Mouse (Mus musculus): ENCODE measurements at regions not wholly inside any gene's neighbourhood (a gene's known extent, or its start where the extent isn't known, plus 50 kb on each side); places are given as distances from the start of the nearest gene placed in this dataset.
"Not testable (repeated sequence)": the region's sequence is repeated elsewhere in the genome, so short reads cannot be mapped to it uniquely, and the experiment has no call there.

DNA sequence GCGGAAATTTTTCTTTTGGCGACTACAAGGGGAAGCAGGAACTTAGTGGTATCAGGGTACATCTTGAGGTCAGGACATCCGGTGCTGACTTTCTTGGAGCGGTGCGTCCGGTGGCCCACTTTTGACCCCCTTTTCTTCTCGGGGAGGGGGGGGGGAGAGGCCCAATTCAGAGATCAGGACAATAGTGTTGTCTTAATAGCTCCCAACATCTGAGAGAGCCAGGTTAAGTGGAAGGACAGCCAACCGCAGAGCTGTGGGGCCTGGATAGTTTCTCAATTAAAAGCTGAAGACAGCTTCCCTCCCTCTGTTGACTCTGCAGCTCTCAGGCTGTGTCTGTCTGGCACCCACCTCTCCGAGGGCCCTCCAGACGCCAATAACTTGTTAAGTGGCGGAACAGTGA, 125.8 kb upstream of the A430005L14Rik start:
- not testable (repeated sequence) for H3K4me3 ChIP-seq; H3K9ac ChIP-seq; ATAC-seq (replicated peaks; ENCODE audit: insufficient number of reproducible peaks, insufficient read depth, low FRiP score, low read depth); H3K27me3 ChIP-seq; H3K27ac ChIP-seq; H3K36me3 ChIP-seq; H3K9me3 ChIP-seq (replicated peaks); H3K4me2 ChIP-seq; H3K4me1 ChIP-seq (replicated peaks)
- WGBS = 71% methylated on average over 10 of the region's 11 CpGs

GRCm38 (mm10) chr4:153832151-153832550, 124.9 kb upstream of the A430005L14Rik start:
- Histone ChIP-seq H3K36me3 (no peaks in the 10 kb centered on the region), H3K9me3 (replicated peaks) (no peaks in the 10 kb centered on the region), H3K4me3 (no peak overlapping the region), H3K4me1 (replicated peaks) (no peaks in the 10 kb centered on the region), H3K4me2 (no peak overlapping the region), H3K27ac (no peak overlapping the region), H3K9ac (no peak overlapping the region), H3K27me3 (no peaks in the 10 kb centered on the region)
- 56% methylated on average over 2 of the region's 2 CpGs for whole genome bisulfite sequencing
- ATAC-seq (replicated peaks; ENCODE audit: insufficient number of reproducible peaks, insufficient read depth, low FRiP score, low read depth) = no peak

DNA sequence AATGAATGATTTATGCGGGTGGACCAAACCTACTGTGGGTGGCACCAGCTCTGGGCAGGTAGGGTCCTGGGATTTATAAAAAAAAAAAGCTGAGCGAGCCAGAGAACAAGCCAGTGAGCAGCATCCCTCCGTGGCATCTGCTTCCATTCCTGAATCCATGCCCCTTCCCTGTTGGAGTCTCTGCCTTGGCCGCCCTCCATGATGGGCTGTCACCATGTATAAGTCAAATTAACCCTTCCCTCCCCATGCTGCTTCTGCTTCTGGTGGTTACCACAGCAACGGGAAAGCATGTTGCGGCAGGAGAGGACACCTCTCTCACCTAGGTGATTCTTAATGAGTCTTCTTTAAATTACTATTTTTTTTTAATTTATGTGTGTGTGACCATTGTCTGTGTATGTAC, 112.3 kb upstream of the A430005L14Rik start:
- Histone ChIP-seq H3K4me3 (no peak overlapping the region), H3K27ac (no peak overlapping the region), H3K36me3 (no peaks in the 10 kb centered on the region), H3K4me2 (no peak overlapping the region), H3K9ac (no peak overlapping the region), H3K27me3 (no peaks in the 10 kb centered on the region; the same call in 1 of the 2 replicates), H3K9me3 (replicated peaks) (no peaks in the 10 kb centered on the region), H3K4me1 (replicated peaks) (no peaks in the 10 kb centered on the region)
- 85% methylated on average over 6 of the region's 6 CpGs for WGBS
- no peak for ATAC-seq (replicated peaks; ENCODE audit: insufficient number of reproducible peaks, insufficient read depth, low FRiP score, low read depth)

- no peak for ATAC-seq (replicated peaks; ENCODE audit: insufficient number of reproducible peaks, insufficient read depth, low FRiP score, low read depth)
- WGBS = 61% methylated on average over 3 of the region's 3 CpGs
- H3K9ac ChIP-seq = no peak overlapping the region
- no peak overlapping the region for H3K4me2 ChIP-seq
- no peaks in the 10 kb centered on the region for H3K9me3 ChIP-seq (replicated peaks)
- H3K4me1 ChIP-seq (replicated peaks) = no peaks in the 10 kb centered on the region
- no peak overlapping the region for H3K4me3 ChIP-seq
- H3K36me3 ChIP-seq = no peaks in the 10 kb centered on the region
- H3K27ac ChIP-seq = no peak overlapping the region
- H3K27me3 ChIP-seq = no peaks in the 10 kb centered on the region; the same call in 1 of the 2 replicates
Observed at GRCm38 (mm10) chr4:153848274-153848673, 108.8 kb upstream of the A430005L14Rik start.

DNA sequence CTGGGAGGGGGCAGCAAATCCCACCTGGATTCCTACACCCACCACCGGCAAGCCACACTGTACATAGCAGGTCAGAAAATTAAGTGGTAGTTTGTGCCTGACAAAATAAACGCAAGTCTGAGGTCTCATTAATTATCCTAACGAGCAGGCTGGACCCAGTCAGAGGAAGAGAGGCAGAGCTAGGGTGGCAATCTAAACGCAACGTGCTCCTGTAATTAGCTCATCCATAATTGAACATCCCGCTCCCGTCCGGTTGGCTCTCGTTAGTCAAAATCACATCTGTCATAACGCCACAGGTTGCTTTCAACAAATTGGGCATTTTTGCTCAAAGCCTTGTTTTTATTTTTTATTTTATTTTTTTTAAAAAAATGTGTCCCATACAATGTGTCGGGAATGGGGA, 106.9 kb upstream of the A430005L14Rik start:
- Histone ChIP-seq H3K27me3 (no peaks in the 10 kb centered on the region; the same call in 1 of the 2 replicates), H3K4me3 (no peak overlapping the region), H3K4me1 (replicated peaks) (no peaks in the 10 kb centered on the region), H3K4me2 (no peak overlapping the region), H3K9me3 (replicated peaks) (no peaks in the 10 kb centered on the region), H3K9ac (no peak overlapping the region), H3K36me3 (no peaks in the 10 kb centered on the region), H3K27ac (no peak overlapping the region)
- ATAC-seq (replicated peaks; ENCODE audit: insufficient number of reproducible peaks, insufficient read depth, low FRiP score, low read depth) = no peak
- 68% methylated on average over 11 of the region's 11 CpGs for WGBS

- no peak for ATAC-seq (replicated peaks; ENCODE audit: insufficient number of reproducible peaks, insufficient read depth, low FRiP score, low read depth)
- Histone ChIP-seq H3K9ac (no peak overlapping the region), H3K9me3 (replicated peaks) (no peaks in the 10 kb centered on the region), H3K4me2 (no peak overlapping the region), H3K27me3 (no peaks in the 10 kb centered on the region; the same call in 1 of the 2 replicates), H3K4me3 (no peak overlapping the region), H3K4me1 (replicated peaks) (no peaks in the 10 kb centered on the region), H3K36me3 (no peaks in the 10 kb centered on the region), H3K27ac (no peak overlapping the region)
- 71% methylated on average over 9 of the region's 9 CpGs for WGBS
Observed at GRCm38 (mm10) chr4:153854084-153854747, 102.8 kb upstream of the A430005L14Rik start.

- H3K36me3 ChIP-seq = no peaks in the 10 kb centered on the region
- no peak overlapping the region for H3K4me3 ChIP-seq
- no peak overlapping the region for H3K4me2 ChIP-seq
- H3K27ac ChIP-seq = no peak overlapping the region
- H3K4me1 ChIP-seq (replicated peaks) = no peaks in the 10 kb centered on the region
- H3K9me3 ChIP-seq (replicated peaks) = no peaks in the 10 kb centered on the region
- no peaks in the 10 kb centered on the region; the same call in 1 of the 2 replicates for H3K27me3 ChIP-seq
- 51% methylated on average over 4 of the region's 4 CpGs for WGBS
- no peak overlapping the region for H3K9ac ChIP-seq
- ATAC-seq (replicated peaks; ENCODE audit: insufficient number of reproducible peaks, insufficient read depth, low FRiP score, low read depth) = no peak
Observed at GRCm38 (mm10) chr4:153854748-153855092, 102.3 kb upstream of the A430005L14Rik start.

DNA sequence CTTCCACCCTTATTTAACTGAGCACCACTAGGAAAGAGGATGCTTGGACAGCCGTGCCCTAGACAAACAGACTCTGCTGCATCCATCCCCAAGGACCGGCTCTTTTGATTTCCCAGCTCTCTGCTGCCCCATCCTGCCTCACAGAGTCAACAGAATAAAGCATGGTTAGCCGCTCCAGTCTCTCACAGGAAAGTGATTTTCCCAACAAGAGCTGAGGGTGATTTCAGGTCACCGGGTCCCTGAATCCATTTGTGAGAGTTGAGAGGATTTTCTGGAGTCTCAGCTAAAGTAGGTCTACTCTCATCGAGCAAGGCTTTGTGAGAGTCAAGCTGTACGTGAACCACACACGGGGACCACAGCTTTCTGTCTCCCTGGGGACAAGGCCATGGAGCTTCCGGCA, 95.6 kb upstream of the A430005L14Rik start:
- WGBS = 62% methylated on average over 8 of the region's 8 CpGs
- Histone ChIP-seq H3K9ac (no peak overlapping the region), H3K27me3 (0 out of 2 replicates have a peak, but pooled peaks cover 4% of the 10 kb centered on the region), H3K4me1 (replicated peaks) (no peaks in the 10 kb centered on the region), H3K4me2 (no peak overlapping the region), H3K36me3 (no peaks in the 10 kb centered on the region), H3K9me3 (replicated peaks) (no peaks in the 10 kb centered on the region), H3K4me3 (no peak overlapping the region), H3K27ac (no peak overlapping the region)
- ATAC-seq (replicated peaks; ENCODE audit: insufficient number of reproducible peaks, insufficient read depth, low FRiP score, low read depth) = no peak

GRCm38 (mm10) chr4:153862121-153862660, 94.8 kb upstream of the A430005L14Rik start:
- H3K4me3 ChIP-seq = no peak overlapping the region
- WGBS = 70% methylated on average over 12 of the region's 12 CpGs
- no peak overlapping the region for H3K27ac ChIP-seq
- H3K9ac ChIP-seq = no peak overlapping the region
- no peaks in the 10 kb centered on the region for H3K9me3 ChIP-seq (replicated peaks)
- H3K27me3 ChIP-seq = 0 out of 2 replicates have a peak, but pooled peaks cover 6% of the 10 kb centered on the region
- no peak for ATAC-seq (replicated peaks; ENCODE audit: insufficient number of reproducible peaks, insufficient read depth, low FRiP score, low read depth)
- no peaks in the 10 kb centered on the region for H3K4me1 ChIP-seq (replicated peaks)
- H3K4me2 ChIP-seq = no peak overlapping the region
- H3K36me3 ChIP-seq = no peaks in the 10 kb centered on the region

- ATAC-seq (replicated peaks; ENCODE audit: insufficient number of reproducible peaks, insufficient read depth, low FRiP score, low read depth) = no peak
- 61% methylated on average over 3 of the region's 3 CpGs for WGBS
Observed at GRCm38 (mm10) chr4:153872346-153872745, 84.7 kb upstream of the A430005L14Rik start.

GRCm38 (mm10) chr4:153875036-153875435, 82.0 kb upstream of the A430005L14Rik start:
- not testable (repeated sequence) for H3K27me3 ChIP-seq; H3K27ac ChIP-seq; H3K9me3 ChIP-seq (replicated peaks); ATAC-seq (replicated peaks; ENCODE audit: insufficient number of reproducible peaks, insufficient read depth, low FRiP score, low read depth); H3K4me3 ChIP-seq; H3K4me2 ChIP-seq; H3K36me3 ChIP-seq; H3K4me1 ChIP-seq (replicated peaks); H3K9ac ChIP-seq
- WGBS = 76% methylated on average over 1 of the region's 1 CpGs

More at GRCm38 (mm10) chr4:153872346-153872745, 84.7 kb upstream of the A430005L14Rik start:
- H3K4me3 ChIP-seq = no peak overlapping the region
- H3K36me3 ChIP-seq = no peaks in the 10 kb centered on the region
- no peaks in the 10 kb centered on the region for H3K27me3 ChIP-seq
- no peak overlapping the region for H3K27ac ChIP-seq
- H3K4me1 ChIP-seq (replicated peaks) = no peaks in the 10 kb centered on the region
- H3K9ac ChIP-seq = no peak overlapping the region
- H3K4me2 ChIP-seq = no peak overlapping the region
- no peaks in the 10 kb centered on the region for H3K9me3 ChIP-seq (replicated peaks)
